Mouse (Mus musculus) embryonic stem cell, embryonic (primary cell): Measurements from ENCODE around the gene Ier2.

Experiments used
- CTCF ChIA-PET, 4 experiments: fragments of 300-600 bp in 2 of 4; fragments of 350-600 bp in 2 of 4; sonication (Branson Sonifier 250); formaldehyde crosslinking; loops; one replicate each; lab custom pipeline; 2022; ENCODE audit warnings: inconsistent platforms in 2 of 4; lab: Charles Lee
- POLR2A ChIA-PET, 4 experiments: fragments of 300-600 bp in 2 of 4; fragments of 350-600 bp in 2 of 4; sonication (Branson Sonifier 250); formaldehyde crosslinking; loops; one replicate each; lab custom pipeline; 2022; ENCODE audit warnings: antibody characterized with exemption in 4 of 4, inconsistent platforms in 1 of 4; lab: Charles Lee

Gene Ier2

DNA sequence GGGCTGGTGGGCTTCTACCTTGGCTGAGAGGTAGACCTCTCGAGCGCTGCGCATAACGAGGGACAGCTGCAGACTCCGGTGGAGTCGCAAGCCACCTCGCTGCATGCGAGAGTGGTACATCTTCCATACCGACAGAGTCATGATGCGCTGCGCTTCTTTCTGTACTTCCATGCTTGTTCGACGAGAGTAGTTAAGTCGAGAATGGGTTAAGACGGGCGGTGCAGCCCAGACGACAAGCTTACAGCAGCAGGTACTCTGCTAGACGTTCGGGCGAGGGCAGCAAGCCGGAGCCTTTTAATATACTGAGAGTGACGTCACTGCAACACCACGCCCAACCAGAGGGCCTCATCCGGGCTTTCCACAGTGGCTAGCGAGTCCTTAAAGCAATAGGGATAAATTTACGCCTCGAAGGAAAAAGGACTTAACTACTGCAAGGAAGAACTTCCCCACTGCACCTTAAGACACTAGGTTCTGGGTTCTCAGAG is at the start of gene Ier2:
Gene Ier2, minus strand, starts transcription at position 272 of the 485 bp plus-strand sequence.
- CTCF ChIA-PET, result interaction anchor here in 2 of 4 experiments (0.6 to 1.1 kb wide), 4 partner anchors 20 to 161 kb away, joined by 3 to 4 read pairs (median 4); partner anchors contain the start of gene Nacc1 (in 1 of the 2)

DNA sequence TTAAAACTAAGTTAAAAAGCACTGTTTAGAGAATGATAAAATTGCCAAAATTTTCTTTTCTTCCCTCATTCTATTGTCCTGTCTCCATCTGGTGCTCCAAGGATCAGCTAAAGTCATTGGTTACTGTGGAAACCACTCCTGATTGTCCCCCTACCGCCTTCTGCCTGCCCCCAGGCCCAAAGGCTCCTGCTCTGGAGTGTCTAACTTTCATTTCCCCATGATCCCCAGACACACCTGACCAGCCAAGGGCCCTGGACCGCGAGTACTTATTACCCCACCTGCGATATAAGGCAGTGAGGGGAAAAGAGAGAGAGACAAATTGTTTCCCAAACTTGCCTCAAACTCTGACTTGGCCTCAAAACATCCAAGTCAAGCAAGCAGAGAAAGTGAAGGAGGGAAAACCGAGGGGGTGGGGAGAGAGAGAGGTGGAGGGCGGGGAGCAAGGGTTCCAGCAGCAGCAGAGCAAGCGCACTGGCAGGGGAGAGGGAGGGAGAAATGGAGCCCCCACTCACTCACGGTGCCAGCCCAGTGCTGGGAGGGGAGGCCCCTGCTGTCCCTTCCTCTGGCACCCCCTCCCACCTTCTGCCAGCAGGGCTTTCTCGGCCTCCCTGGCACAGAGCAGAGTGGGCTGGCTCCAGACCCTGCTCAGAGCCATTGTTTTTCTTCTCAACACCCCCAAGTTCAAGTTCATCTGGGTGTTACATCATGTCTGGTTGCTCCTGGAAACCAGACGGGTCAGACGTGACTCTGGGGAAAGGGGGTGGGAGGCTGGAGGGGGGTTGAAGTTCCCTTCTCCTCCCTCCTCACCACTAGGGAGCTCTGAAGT is 49.5 kb upstream of the Ier2 start:
- POLR2A ChIA-PET, result interaction anchor here in 2 of 4 experiments (0.6 to 3.0 kb wide), 12 partner anchors 9 to 109 kb away, joined by 3 to 9 read pairs (median 3); partner anchors contain the start of genes G430095P16Rik (in 1 of the 2) and Nacc1 (in 1 of the 2)
- CTCF ChIA-PET, result interaction anchor here (0.6 to 8.0 kb wide), 19 partner anchors 11 to 281 kb away, joined by 3 to 225 read pairs (median 5); partner anchors contain the start of genes G430095P16Rik (in 1 of the 4) and Rad23a (in 1 of the 4)

More for the DNA sequence above, at the start of gene Ier2:
- POLR2A ChIA-PET, result interaction anchor here (0.5 to 10.9 kb wide), 63 partner anchors 7 to 883 kb away, joined by 3 to 557 read pairs (median 4); partner anchors contain the start of genes Nacc1 (in 4 of the 4), Trmt1 (in 4 of the 4), Calr (in 2 of the 4) and Dand5 (in 1 of the 4)

DNA sequence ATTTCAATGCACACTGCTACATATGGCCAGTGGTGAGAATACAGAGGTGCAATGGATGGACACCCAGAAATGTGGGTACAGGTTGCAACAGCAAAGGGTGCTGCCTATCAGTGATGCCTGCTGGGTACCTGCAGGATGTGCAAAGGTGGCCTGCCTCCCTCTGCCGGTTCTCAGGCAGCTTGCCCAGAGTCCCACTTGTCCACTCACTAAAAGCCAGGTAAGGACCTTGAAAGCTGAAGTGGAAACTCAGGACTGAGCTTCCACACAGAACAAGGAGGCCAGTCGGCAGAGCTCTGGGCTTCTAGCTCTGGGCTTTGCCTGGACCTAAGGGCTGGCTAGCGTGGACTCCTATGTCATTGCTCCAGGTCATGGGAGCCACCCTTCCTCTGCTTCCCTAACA is 48.7 kb upstream of the Ier2 start:
- CTCF ChIA-PET, result interaction anchor here (0.5 to 8.0 kb wide), 14 partner anchors 12 to 281 kb away, joined by 3 to 225 read pairs (median 5); partner anchors contain the start of gene G430095P16Rik (in 1 of the 4)
- POLR2A ChIA-PET, result interaction anchor here in 2 of 4 experiments (0.7 to 3.0 kb wide), 8 partner anchors 10 to 104 kb away, joined by 3 to 9 read pairs (median 4); no protein-coding TSS in a partner anchor

DNA sequence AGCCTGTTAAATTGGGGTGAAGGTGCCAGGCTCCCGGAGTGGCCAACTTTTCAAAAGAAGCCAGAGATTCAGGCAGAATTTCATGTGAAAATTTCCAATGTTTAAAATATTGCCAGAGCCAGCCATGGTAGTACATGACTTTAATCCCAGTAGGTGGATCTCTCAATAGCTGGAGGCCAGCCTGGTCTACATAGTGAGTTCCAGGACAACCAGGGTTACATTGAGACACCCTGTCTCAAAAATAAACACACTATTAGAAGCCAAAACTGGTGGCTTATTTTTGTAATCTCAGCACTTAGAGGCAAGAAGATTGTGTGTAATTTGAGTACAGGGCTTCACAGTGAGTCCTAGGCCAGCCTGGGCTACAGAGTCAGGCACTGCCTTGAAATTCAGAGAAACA is 47.3 kb upstream of the Ier2 start:
- CTCF ChIA-PET, result interaction anchor here (0.5 to 8.0 kb wide), 51 partner anchors 8 to 817 kb away, joined by 3 to 259 read pairs (median 7); partner anchors contain the start of genes Dand5 (in 2 of the 4), G430095P16Rik (in 1 of the 4) and Nacc1 (in 1 of the 4)
- POLR2A ChIA-PET, result interaction anchor here (0.8 to 4.7 kb wide), 25 partner anchors 10 to 225 kb away, joined by 3 to 35 read pairs (median 6); partner anchors contain the start of genes Calr (in 1 of the 4), Dnase2a (in 1 of the 4), G430095P16Rik (in 1 of the 4) and Ier2 (in 1 of the 4)

DNA sequence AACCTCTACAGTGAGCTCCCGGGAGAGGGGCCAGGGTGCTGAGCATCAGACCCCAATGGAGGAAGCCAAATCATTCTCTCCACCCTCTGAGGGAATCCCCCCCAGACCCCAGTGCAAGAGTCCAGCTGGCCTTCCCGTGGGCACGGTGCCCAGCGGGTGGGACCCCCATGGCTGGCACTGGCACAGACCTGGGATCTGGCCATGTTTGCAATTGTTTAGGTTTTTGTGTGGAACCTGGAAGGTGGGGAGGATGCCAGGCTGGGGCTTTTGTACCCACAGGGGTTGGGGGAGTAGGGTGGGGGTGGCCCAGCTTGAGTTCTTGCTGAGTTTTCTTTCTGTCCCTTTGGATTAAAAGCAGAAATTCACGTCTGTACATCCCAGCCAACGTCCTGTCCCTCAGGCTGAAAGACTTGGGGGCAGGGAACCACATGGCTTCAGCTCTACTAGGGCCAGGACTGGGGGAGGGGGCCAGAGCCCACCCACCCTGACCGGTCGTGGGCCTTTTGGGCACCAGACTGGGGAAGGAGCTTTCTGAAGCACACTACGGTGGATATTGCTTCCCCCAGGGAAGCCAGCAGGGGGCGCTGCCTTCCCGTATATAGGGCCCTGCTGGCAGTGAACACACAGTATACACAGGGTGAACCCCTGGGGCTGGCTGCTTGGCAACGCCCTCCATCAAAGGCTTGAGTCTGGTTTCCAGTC is 46.3 kb upstream of the Ier2 start:
- POLR2A ChIA-PET, result interaction anchor here (0.6 to 4.7 kb wide), 69 partner anchors 9 to 379 kb away, joined by 3 to 36 read pairs (median 4); partner anchors contain the start of genes Calr (in 2 of the 4), Ier2 (in 2 of the 4), Nacc1 (in 2 of the 4) and Trmt1 (in 2 of the 4)
- CTCF ChIA-PET, result interaction anchor here (0.6 to 8.0 kb wide), 116 partner anchors 9 to 734 kb away, joined by 3 to 259 read pairs (median 4); partner anchors contain the start of genes G430095P16Rik (in 3 of the 4), Dand5 (in 2 of the 4), Nacc1 (in 2 of the 4) and Trmt1 (in 2 of the 4)

DNA sequence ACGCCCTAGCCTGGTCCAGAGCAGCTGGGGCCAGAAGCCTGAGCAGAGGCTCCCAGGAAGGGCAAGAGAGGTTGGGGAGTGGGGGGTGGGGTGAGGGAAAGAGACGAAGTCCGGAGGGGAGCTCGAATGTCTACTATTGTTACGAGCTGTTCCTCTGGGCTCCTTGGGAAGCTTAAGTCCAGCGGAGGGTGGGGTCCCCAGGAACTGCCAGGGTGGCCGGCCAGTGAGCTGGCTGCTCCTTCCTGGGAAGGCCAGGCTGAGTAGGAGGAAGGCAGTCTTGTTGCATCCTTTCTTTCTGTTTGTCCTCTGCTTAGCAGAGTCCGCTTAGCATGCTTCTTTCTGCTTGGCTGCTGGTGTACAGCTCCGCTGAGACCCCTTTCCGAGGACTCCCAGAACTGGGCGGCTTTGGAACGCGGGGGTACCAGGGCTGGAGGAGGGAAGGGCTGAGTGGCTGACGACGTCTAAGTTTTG is 45.5 kb upstream of the Ier2 start:
- POLR2A ChIA-PET, result interaction anchor here (0.6 to 4.7 kb wide), 61 partner anchors 9 to 451 kb away, joined by 3 to 36 read pairs (median 5); partner anchors contain the start of genes Ier2 (in 3 of the 4), Calr (in 2 of the 4), Nacc1 (in 2 of the 4) and Trmt1 (in 2 of the 4)
- CTCF ChIA-PET, result interaction anchor here (0.6 to 8.0 kb wide), 53 partner anchors 9 to 425 kb away, joined by 3 to 259 read pairs (median 6); partner anchors contain the start of genes Dand5 (in 2 of the 4), G430095P16Rik (in 2 of the 4), Gcdh (in 1 of the 4) and Nacc1 (in 1 of the 4)

DNA sequence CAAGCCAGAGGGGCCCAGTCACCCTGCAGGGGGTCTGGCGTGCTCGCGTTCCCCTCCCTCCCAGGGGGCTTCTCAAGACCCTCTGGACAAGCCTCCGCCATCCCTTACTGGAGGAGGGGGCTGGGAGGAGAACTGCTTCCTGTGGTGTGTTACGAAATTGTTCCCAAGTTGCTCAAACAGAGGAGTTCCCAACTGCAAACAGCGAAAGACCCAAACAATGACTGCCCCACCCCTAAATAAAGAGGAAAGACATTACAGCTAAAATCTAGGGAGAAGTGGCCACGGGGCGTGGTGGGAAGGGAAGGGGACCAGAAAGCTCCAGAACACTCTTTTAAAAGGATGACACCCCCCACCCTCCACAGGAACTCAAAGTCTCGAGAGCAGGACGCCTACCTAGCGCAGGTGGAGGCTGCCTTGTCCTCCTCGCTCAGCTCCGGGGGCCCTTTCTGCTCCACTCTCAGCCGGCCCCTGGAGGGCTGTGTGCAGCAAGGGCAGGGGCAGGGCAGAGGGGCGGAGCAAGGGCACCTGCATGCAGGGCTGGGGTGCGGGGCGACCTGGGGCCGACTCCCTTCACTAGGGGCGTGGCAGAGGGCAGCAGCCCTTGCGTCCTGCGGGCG is 44.7 kb upstream of the Ier2 start:
- CTCF ChIA-PET, result interaction anchor here (0.6 to 8.0 kb wide), 28 partner anchors 8 to 424 kb away, joined by 3 to 259 read pairs (median 8); partner anchors contain the start of genes Dand5 (in 2 of the 4) and G430095P16Rik (in 1 of the 4)

DNA sequence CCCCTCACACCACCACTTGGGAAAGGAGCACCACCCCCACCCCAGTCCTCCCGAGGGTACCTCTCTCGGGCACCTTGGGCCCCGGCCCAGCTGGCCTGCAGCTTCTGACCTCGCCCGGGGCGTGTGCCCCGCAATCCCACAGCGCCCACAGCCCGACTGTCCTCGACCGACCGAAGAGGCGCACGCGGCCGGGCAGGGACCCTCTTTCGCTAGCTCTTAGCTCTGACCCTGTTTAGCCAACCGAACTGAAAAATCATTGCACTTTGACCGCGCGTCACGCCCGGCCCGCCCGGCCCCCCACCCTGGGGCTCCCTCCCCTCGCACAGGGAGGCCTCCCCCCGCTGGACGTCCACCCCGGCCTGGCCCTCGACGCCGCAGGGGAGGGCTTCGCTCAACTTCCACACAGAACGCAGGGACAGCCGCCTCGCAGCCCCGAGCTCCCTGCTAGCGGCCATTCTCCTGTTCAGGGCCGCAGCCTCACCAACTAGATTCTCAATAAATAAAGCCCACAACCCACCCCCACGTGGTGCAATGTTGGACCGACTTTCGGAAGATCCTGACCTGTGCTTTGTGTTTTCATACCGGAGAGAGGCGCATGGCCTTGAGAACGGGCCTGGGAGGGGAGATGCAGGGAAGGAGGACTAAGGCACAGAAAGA is 44.1 kb upstream of the Ier2 start:
- POLR2A ChIA-PET, result interaction anchor here in 2 of 4 experiments (0.6 to 4.7 kb wide), 34 partner anchors 9 to 365 kb away, joined by 3 to 36 read pairs (median 5); partner anchors contain the start of genes Calr (in 2 of the 2), Ier2 (in 2 of the 2), Nacc1 (in 2 of the 2) and Trmt1 (in 2 of the 2)

More for the DNA sequence above, 44.7 kb upstream of the Ier2 start:
- POLR2A ChIA-PET, result interaction anchor here (0.6 to 4.7 kb wide), 47 partner anchors 9 to 365 kb away, joined by 3 to 36 read pairs (median 5); partner anchors contain the start of genes Calr (in 2 of the 4), Ier2 (in 2 of the 4), Nacc1 (in 2 of the 4) and Trmt1 (in 2 of the 4)

DNA sequence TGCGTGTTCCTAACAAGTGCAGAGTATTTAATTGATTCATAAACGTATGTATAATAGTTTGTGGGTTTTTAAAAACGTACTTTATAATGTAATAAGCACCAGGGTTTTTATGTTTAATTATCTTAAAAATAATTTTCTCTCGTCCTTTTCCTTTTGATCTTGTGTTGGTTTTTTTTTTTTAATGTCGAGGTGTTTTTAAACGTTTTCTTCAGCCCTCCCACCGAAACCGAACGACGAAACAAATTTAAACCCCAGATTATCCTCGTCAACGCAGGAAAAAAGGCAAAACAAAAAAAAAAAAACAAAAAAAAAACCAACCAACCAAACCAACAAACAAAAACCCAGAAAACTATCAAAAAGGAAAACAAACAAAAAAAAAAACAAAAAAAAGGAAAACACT is 43.3 kb upstream of the Ier2 start:
- ChIA-PET POLR2A (interaction anchor here in 2 of 4 experiments (0.6 to 4.7 kb wide), 10 partner anchors 15 to 331 kb away, joined by 3 to 36 read pairs (median 4); partner anchors contain the start of genes Ier2 (in 1 of the 2) and Tnpo2 (in 1 of the 2)), CTCF (interaction anchor here in 2 of 4 experiments (3.9 to 8.0 kb wide), 4 partner anchors 7 to 107 kb away, joined by 36 to 259 read pairs (median 131); no protein-coding TSS in a partner anchor)

More for the DNA sequence above, 44.1 kb upstream of the Ier2 start:
- CTCF ChIA-PET, result interaction anchor here in 3 of 4 experiments (0.8 to 8.0 kb wide), 14 partner anchors 8 to 197 kb away, joined by 3 to 259 read pairs (median 30); partner anchors contain the start of gene Dand5 (in 2 of the 3)

DNA sequence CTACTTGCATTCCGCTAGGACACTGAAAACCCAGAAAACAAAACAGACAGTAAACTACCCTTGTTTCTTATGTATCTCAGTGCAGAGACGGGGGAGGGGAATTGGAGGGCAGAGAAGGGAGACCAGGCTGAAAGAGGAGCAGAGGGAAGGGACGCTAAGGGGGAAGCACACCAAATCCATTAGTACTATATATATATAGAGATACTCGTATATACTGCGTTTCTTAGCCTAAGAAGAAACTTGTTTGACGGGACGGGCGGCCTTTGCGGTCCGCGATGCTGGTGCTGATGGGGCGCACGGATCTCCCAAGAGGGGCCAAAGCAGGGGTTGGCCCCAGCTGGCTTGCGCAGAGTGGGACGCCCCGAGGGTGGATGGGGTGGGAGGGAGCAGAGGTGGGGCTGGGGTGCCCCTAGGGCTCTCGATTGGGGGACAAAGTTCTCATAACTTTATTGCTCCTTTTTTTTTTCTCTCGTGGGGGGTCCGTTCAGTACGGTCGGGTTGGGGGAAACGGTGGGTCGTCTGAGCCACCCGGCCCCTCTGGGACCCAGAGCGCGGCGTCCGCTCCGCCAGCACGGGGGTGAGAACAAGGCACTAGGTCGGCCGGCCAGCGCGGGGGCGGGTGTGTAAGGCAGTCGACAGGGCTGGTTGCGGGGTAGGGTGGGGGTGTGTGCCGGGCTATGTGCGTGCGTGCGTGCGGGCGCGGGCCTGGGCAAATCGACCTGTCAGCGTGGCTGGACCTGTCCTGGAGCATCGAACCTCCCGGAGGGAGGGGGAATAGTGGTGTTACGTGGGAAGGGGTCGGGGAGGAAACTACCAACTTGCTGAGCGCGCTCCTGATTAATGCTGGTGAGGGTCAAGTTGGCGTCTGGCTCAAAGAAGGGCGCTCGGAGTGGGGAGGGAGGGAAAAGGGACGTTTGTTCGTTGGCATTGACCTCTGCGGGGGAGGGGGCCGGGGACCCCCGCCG is 42.5 kb upstream of the Ier2 start:
- ChIA-PET POLR2A (interaction anchor here in 2 of 4 experiments (1.1 to 8.0 kb wide), 6 partner anchors 18 to 210 kb away, joined by 3 to 101 read pairs (median 4); partner anchors contain the start of genes Trmt1 (in 2 of the 2) and Nacc1 (in 1 of the 2)), CTCF (interaction anchor here (0.8 to 4.4 kb wide), 7 partner anchors 20 to 111 kb away, joined by 3 to 57 read pairs (median 8); no protein-coding TSS in a partner anchor)

DNA sequence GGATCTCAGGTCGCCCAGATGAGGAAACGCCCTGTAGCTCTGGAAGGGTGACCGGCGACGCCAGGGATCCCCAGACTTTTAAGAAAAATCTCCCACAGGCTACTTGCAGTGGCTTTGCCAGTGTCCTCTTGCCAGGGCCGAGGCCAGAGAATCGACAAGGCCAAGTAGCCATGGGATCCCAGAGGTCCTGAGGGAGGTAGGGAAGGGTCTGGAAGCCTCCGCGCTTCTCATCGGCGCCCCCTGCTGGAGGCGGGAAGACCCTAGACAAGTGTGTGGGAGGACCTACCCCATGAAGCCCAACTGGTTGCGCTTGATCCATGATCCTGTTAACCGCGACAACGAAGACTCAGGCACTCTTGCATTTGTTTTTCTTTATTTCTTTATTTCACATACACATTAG is 41.7 kb upstream of the Ier2 start:
- CTCF ChIA-PET, result interaction anchor here (0.6 to 4.4 kb wide), 16 partner anchors 8 to 118 kb away, joined by 3 to 57 read pairs (median 4); partner anchors contain the start of genes Dand5 (in 1 of the 4) and Nacc1 (in 1 of the 4)
- POLR2A ChIA-PET, result interaction anchor here in 2 of 4 experiments (1.1 to 8.0 kb wide), 12 partner anchors 17 to 211 kb away, joined by 3 to 101 read pairs (median 4); partner anchors contain the start of genes Trmt1 (in 2 of the 2) and Nacc1 (in 1 of the 2)

DNA sequence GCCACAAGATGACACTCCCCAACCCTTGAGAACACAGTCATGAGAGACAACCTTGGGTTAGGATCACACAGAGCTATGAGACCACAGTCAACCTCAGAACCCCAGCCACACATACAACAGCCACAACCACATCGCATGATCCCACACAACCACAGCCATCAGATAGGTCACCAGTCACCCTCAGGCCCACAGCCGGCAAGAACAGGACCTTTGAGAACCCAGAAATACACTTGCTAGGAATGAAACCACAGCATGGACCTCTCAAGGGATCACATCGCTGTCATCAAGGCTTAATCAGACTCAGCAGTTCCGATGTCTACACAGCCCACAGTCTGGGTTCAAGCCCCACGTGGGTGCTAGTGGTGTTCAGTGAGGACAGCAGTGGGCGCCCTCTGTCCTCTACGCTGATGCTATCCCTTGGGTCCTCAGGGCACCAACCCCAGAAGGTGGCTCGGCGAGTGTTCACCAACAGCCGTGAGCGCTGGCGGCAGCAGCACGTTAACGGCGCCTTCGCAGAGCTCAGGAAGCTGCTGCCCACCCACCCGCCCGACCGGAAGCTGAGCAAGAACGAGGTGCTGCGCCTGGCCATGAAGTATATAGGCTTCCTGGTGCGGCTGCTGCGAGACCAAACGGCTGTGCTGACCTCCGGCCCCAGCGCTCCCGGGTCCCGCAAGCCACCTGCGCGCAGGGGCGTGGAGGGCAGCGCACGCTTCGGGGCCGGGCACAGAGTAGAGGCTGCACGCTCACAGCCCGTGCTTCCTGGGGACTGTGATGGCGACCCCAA is 41.0 kb upstream of the Ier2 start:
- POLR2A ChIA-PET, result interaction anchor here in 2 of 4 experiments (0.6 to 8.0 kb wide), 21 partner anchors 10 to 211 kb away, joined by 3 to 101 read pairs (median 4); partner anchors contain the start of genes Nacc1 (in 2 of the 2), Trmt1 (in 2 of the 2) and Calr (in 1 of the 2)
- CTCF ChIA-PET, result interaction anchor here (0.5 to 4.4 kb wide), 22 partner anchors 8 to 168 kb away, joined by 3 to 57 read pairs (median 4); partner anchors contain the start of genes Dand5 (in 1 of the 4), Nacc1 (in 1 of the 4), Syce2 (in 1 of the 4) and Trmt1 (in 1 of the 4)
